In the genomic region with DNA sequence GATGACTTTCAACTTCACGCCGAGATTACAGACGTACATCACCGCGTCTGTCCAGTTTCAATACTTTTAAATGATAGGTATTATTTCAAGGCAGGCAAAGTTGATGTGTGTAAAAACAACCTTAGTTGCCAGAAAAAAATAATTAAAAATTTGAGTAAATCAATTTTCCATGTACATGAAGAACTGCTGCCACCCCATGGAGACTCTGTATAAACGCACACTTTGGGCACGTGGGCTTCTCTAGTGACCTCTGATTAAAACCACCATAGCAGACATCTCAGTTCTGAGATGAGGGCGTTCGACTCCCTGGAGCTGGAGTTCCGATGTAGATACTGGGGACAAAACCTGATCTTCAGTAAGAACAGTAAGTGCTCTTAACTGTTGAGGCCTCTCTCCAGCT, we compare ENCODE assay signal across 9 mouse cellular contexts. TPM values are rescaled to one million over a fixed set of nuclear protein-coding genes. Genes with fewer than 3 reads are reported as not detected.
DNase-seq lines count a peak whose midpoint lies in the region; ATAC-seq lines count a peak whose summit lies in the region.
"Had no signal": no experiment of that assay in that cellular context is flagged by ENCODE, and none has a peak within 500 bp of the region (broad histone marks: within the 10 kb centered on the region; RNA-seq: fewer than 3 reads in every experiment).

No protein-coding gene starts in this region.

- no peaks in the 10 kb centered on the region for H3K27me3 ChIP-seq in hindbrain, embryonic 11.5 days (ENCODE audit: control insufficient read depth, insufficient read depth, low read length)
- no peaks in the 10 kb centered on the region for H3K27me3 ChIP-seq in hindbrain, embryonic 13.5 days
- H3K27me3 ChIP-seq in embryonic facial prominence, embryonic 14.5 days (replicated peaks; ENCODE audit: control insufficient read depth, insufficient read depth, low read length), result no peaks in the 10 kb centered on the region
- no peaks in the 10 kb centered on the region for H3K27me3 ChIP-seq in midbrain, embryonic 15.5 days (replicated peaks)
- H3K27me3 ChIP-seq: neural tube, embryonic 12.5 days had no signal

- WGBS in hindbrain, embryonic 11.5 days, result 76% methylated on average over 10 of the region's 10 CpGs
- WGBS in hindbrain, embryonic 13.5 days, result 78% methylated on average over 10 of the region's 10 CpGs
- 67% methylated on average over 10 of the region's 10 CpGs for WGBS in embryonic facial prominence, embryonic 14.5 days
- 69% methylated on average over 10 of the region's 10 CpGs for WGBS in midbrain, embryonic 15.5 days

- no peak overlapping the region for H3K9ac ChIP-seq in hindbrain, embryonic 11.5 days (ENCODE audit: low read depth, low read length)
- H3K9ac ChIP-seq in hindbrain, embryonic 13.5 days, result no peak overlapping the region
- no peak overlapping the region for H3K9ac ChIP-seq in embryonic facial prominence, embryonic 14.5 days (ENCODE audit: low read depth, low read length)
- no peak overlapping the region for H3K9ac ChIP-seq in midbrain, embryonic 15.5 days
- H3K9ac ChIP-seq: neural tube, embryonic 12.5 days had no signal

- no peak overlapping the region for H3K4me2 ChIP-seq in hindbrain, embryonic 11.5 days (replicated peaks; ENCODE audit: low read depth, low read length)
- no peak overlapping the region for H3K4me2 ChIP-seq in hindbrain, embryonic 13.5 days
- H3K4me2 ChIP-seq in embryonic facial prominence, embryonic 14.5 days (ENCODE audit: low read depth, low read length), result no peak overlapping the region
- H3K4me2 ChIP-seq in midbrain, embryonic 15.5 days, result no peak overlapping the region
- H3K4me2 ChIP-seq: neural tube, embryonic 12.5 days had no signal

- no peaks in the 10 kb centered on the region for H3K9me3 ChIP-seq in hindbrain, embryonic 11.5 days (ENCODE audit: control insufficient read depth, low read length)
- H3K9me3 ChIP-seq in hindbrain, embryonic 13.5 days, result no peaks in the 10 kb centered on the region
- H3K9me3 ChIP-seq in embryonic facial prominence, embryonic 14.5 days (ENCODE audit: control insufficient read depth, low read length), result no peaks in the 10 kb centered on the region
- H3K9me3 ChIP-seq in midbrain, embryonic 15.5 days, result no peaks in the 10 kb centered on the region
- H3K9me3 ChIP-seq: neural tube, embryonic 12.5 days had no signal

- no peak overlapping the region for H3K27ac ChIP-seq in hindbrain, embryonic 11.5 days (ENCODE audit: low read depth, low read length)
- no peak overlapping the region for H3K27ac ChIP-seq in hindbrain, embryonic 13.5 days
- H3K27ac ChIP-seq in embryonic facial prominence, embryonic 14.5 days (replicated peaks; ENCODE audit: low read depth, low read length), result no peak overlapping the region
- no peak overlapping the region for H3K27ac ChIP-seq in midbrain, embryonic 15.5 days
- H3K27ac ChIP-seq: neural tube, embryonic 12.5 days had no signal

- no peaks in the 10 kb centered on the region for H3K4me1 ChIP-seq in hindbrain, embryonic 11.5 days (replicated peaks; ENCODE audit: control insufficient read depth, insufficient read depth, low read length)
- H3K4me1 ChIP-seq in hindbrain, embryonic 13.5 days (replicated peaks), result no peaks in the 10 kb centered on the region
- no peaks in the 10 kb centered on the region for H3K4me1 ChIP-seq in embryonic facial prominence, embryonic 14.5 days (ENCODE audit: control insufficient read depth, insufficient read depth, low read length)
- H3K4me1 ChIP-seq in midbrain, embryonic 15.5 days, result no peaks in the 10 kb centered on the region
- H3K4me1 ChIP-seq: neural tube, embryonic 12.5 days had no signal

- H3K4me3 ChIP-seq in hindbrain, embryonic 11.5 days (ENCODE audit: low read depth, low read length), result no peak overlapping the region
- H3K4me3 ChIP-seq in hindbrain, embryonic 13.5 days, result no peak overlapping the region
- no peak overlapping the region for H3K4me3 ChIP-seq in embryonic facial prominence, embryonic 14.5 days (ENCODE audit: low read depth, low read length)
- H3K4me3 ChIP-seq in midbrain, embryonic 15.5 days, result no peak overlapping the region
- H3K4me3 ChIP-seq: neural tube, embryonic 12.5 days had no signal

- DNase-seq in hindbrain, embryonic 11.5 days (ENCODE audit: low spot score), result peak; percentile 39
- DNase-seq in urinary bladder, postnatal 14 days (ENCODE audit: low spot score), result peak; percentile 33
- no peak for DNase-seq in urinary bladder, adult 2 months (ENCODE audit: low spot score)
- DNase-seq in embryonic facial prominence, embryonic 14.5 days (ENCODE audit: low spot score), result peak; percentile 72
- peak; percentile 57 for DNase-seq in thymus, postnatal 4 days
- DNase-seq in layer of hippocampus, adult 18-20 months (ENCODE audit: low spot score in 2 of 2), result no peak

- ATAC-seq in hindbrain, embryonic 11.5 days (ENCODE audit: low FRiP score), result no peak
- no peak for ATAC-seq in hindbrain, embryonic 13.5 days (ENCODE audit: low FRiP score)
- ATAC-seq in embryonic facial prominence, embryonic 14.5 days (ENCODE audit: low read depth), result peak; percentile 49; the same call in 1 of the 2 replicates
- no peak for ATAC-seq in midbrain, embryonic 15.5 days (replicated peaks)

- no peaks in the 10 kb centered on the region for H3K36me3 ChIP-seq in hindbrain, embryonic 11.5 days (ENCODE audit: control insufficient read depth, insufficient read depth, low read length)
- no peaks in the 10 kb centered on the region for H3K36me3 ChIP-seq in hindbrain, embryonic 13.5 days
- H3K36me3 ChIP-seq in embryonic facial prominence, embryonic 14.5 days (ENCODE audit: control insufficient read depth, insufficient read depth, low read length), result no peaks in the 10 kb centered on the region
- H3K36me3 ChIP-seq in midbrain, embryonic 15.5 days (replicated peaks), result no peaks in the 10 kb centered on the region
- H3K36me3 ChIP-seq: neural tube, embryonic 12.5 days had no signal

RNA-seq across cellular contexts. Expression of gene Gtf2i, which starts 26.8 kb away (rescaled TPM):
- 178 and 181 TPM in 2 replicates for polyA plus RNA-seq in hindbrain, embryonic 11.5 days (2014; fragmentation: Nextera tagmentation; extraction: Ambion mirVana)
- 173 TPM in 2 replicates for polyA plus RNA-seq in hindbrain, embryonic 13.5 days (2015; fragmentation: Nextera tagmentation; extraction: Ambion mirVana)
- 152 and 161 TPM in 2 replicates for polyA plus RNA-seq in urinary bladder, adult 2 months (2012; rRNA removed)
- 141 and 168 TPM in 2 replicates for polyA plus RNA-seq in embryonic facial prominence, embryonic 14.5 days (2014; fragmentation: Nextera tagmentation; extraction: Ambion mirVana)
- total RNA-seq in layer of hippocampus, adult 18-20 months (2021), result 100 to 1,000 TPM; 220 to 231 TPM
- polyA plus RNA-seq in midbrain, embryonic 15.5 days (2015; fragmentation: Nextera tagmentation; extraction: Ambion mirVana), result 142 and 149 TPM in 2 replicates

Comparison
In these comparisons a context has a peak if more than half of its experiments do, and no peak if none do; other contexts are left out.
1. DNase-seq: peak in hindbrain, embryonic 11.5 days (single experiment), urinary bladder, postnatal 14 days (single experiment), embryonic facial prominence, embryonic 14.5 days (single experiment) and thymus, postnatal 4 days (single experiment); none in urinary bladder, adult 2 months (single experiment) and layer of hippocampus, adult 18-20 months (0 of 2).